Mouse (Mus musculus) lung, postnatal 36 days (tissue): ENCODE results near the gene Satb2.

Experiments
- DNase-seq: peaks from one replicate; pipeline ENCODE4 v3.0.0; 2022; ENCODE audit warnings: mixed read lengths

The Satb2 gene

DNA sequence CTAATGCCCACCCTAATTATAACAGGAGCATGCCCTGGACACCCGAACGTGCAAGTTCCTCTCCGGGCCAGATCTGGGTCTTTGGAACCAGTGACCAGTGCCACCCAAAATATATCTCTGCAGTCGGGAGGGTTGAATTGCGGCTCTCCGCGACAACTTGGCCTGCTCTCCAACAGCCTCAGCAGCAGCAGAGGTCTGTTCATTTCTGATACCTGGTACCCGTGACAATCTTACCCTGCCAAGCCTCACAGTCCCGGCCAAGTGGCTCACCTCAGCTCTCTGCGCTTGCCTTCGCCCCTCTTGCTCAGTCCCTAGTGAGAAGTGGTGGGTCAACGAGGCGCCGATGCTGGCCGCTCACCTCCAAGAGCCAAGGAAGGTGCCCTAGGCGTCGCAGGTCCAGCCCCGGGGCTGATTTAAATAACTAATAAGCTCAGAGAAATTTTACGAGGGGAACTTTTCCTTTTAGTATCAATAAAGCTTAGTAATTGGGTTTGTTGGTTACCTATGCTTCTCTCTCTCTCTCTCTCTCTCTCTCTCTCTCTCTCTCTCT, at the start of gene Satb2:
Gene Satb2, minus strand, starts transcription at position 500 of the 550 bp plus-strand sequence.
- no peak for DNase-seq

GRCm38 (mm10) chr1:57018941-57019340, 40.5 kb upstream of the Satb2 start:
- DNase-seq = no peak

DNA sequence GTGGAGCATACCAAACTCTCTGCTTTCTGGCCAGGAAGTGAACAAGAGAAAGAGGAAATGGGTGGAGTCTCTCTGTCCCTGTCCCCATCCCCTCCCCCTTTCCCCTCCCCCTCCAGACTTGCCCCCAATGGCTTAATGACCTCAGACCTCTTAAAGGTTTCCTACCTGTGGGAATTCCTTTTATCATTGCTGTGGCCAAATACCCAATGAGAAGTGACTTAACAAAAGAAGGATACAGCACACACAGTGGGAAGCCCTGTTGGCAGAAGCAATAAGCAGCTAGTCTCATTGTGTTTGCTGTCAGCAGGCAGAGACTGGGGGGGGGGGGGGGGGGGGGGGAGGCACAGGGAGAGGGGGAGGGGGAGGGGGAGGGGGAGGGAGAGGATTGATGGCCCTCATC, 35.4 kb upstream of the Satb2 start:
- no peak for DNase-seq

GRCm38 (mm10) chr1:57009171-57009570, 30.7 kb upstream of the Satb2 start:
- no peak for DNase-seq

- DNase-seq = no peak
Observed at GRCm38 (mm10) chr1:56995041-56995440, 16.6 kb upstream of the Satb2 start.

- DNase-seq = no peak
Observed at GRCm38 (mm10) chr1:56992310-56992709, 13.9 kb upstream of the Satb2 start.

GRCm38 (mm10) chr1:56991613-56992012, 13.2 kb upstream of the Satb2 start:
- DNase-seq = peak; percentile 55

- no peak for DNase-seq
Observed at GRCm38 (mm10) chr1:56984483-56984810, 6.0 kb upstream of the Satb2 start.

DNA sequence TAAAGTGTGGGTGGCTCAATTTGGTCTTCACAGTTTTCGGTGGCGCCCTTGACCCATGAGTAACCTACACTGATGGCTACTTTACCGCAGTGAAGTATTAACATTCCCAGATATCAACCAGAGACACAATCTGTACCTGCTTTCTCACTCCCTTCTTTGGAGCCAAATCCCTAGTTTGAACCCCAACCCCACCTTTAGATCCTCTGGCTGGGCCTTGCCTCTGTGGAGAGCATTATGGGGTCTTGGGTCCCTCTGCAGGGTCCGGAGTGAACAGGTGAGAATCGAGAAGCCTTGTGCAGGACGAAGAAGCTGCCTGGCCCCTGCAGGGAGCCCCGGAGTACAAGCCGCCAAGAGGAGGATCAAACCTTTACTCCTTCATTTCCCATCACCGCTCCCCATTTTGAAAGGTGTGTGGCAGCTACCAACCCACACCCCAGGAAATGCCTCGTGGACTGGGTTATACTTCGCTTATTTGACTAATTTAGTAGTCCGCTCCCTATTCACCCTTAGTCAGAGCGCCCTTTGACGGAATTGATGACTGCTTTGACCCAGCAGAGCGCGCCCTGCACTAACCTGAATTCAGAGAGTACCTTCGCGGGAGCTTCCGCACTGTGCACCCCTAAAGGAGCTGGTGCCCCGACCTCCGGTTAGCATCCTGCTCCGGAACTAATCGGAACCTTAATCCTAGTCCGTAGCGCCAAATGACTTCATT, 5.5 kb upstream of the Satb2 start:
- no peak for DNase-seq

GRCm38 (mm10) chr1:56983100-56983590, 4.7 kb upstream of the Satb2 start:
- DNase-seq = no peak

GRCm38 (mm10) chr1:56982631-56983030, 4.2 kb upstream of the Satb2 start:
- no peak for DNase-seq

DNA sequence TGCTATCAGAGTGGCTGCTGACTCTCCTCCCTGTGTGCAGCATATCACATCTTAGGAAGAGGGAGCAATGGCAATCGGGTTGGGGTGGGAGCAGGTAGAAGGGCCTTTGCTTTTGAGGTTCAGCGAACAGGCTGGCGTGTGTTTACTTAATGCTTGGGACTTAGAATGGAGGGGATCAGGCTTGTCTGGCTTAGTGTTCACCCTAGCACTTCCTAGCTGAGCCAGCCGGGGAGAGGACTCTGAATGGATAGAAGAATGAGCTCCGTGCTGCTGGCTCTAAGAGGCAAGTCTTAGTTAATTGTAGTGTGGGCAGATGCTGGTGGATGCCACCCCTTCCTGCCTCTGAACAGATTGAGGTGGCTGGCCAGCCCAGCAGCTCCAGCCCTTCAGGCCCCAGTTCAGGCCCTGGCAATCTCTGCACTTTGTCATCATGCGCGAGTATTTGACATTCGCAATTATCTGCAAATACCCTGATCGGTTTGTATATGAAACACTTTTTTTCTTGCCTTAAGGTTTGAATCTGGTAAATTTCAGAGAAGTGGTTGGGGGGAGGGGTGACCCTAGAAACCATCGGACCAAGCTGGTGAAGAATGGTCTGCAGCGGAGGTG, 3.6 kb upstream of the Satb2 start:
- DNase-seq = no peak

GRCm38 (mm10) chr1:56981508-56981907, 3.1 kb upstream of the Satb2 start:
- no peak for DNase-seq

DNA sequence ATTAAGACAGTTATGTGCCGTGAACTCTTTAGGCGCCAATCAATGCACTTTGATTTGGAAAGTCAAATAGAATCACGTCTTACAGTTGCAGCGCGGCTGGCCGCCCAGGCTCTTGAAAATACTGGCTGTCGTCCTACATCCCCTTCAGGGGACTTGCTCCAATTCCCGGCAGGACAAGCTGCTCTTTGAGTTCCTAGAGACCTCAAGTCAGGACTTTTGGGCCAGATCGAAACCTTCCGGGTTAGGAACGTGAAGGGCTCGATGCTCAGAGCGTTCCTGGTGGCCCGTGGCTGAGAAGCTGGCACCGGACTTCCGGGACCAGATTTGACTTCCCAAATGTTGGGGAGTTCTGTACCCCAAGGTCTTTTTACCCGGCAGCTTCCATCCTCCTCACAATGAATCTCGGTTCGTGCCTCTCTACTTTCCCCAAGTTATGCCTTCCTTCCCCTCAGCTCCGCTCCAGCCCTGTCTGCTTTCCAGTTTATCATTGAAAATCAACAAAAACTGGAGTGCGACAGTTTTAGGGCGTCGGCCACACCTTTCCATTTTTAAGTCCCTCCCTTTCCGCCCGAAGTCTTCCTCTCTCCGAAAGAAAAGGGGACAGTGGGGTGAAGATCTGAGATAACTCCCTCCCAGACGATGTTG, 2.3 kb upstream of the Satb2 start:
- no peak for DNase-seq

GRCm38 (mm10) chr1:56979531-56980395, 1.3 kb upstream of the Satb2 start:
- no peak for DNase-seq

DNA sequence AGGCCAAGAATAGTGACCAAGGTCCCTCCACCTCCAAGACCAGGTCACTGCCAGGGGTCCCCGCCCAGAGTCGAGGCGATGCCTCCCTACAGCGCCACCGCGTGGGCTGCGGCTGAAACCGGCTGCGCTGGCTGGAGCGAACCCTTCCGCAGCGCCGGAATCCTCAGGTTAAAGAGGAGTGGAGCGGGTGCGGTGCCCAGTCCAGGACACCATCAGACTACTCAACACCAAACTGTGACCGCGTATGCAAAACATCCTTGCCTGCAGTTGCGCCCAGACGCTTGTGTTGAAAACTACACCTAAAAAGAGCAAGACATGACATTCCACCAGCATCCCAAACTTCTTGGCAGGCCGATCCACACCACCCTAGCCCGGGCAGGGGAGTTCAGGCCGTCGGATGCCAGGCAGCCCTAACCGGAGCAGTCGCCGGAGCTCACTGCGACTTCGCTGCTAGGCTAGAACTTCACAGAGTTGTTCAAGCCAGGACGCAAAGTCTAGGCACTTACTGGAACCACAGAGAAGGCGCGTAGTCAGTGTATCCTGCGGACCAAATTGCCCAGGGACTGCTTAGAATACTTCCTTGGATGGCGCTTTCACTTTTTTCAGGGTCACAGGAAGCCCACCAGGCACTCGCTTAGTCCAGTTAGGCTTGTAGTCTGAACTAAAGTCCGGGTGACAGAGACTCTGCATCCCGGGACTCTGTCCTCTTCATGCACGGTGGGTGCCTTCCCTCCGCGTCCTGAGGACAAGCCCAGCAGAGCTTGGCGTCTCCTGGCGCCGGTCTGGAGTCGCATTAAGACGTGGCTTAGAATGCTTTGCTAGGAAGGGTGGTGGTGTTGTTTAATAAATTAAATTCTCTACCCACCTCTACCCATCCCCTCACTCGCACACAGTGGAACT, 999 bp downstream of the Satb2 start:
- peak; percentile 66 for DNase-seq

DNA sequence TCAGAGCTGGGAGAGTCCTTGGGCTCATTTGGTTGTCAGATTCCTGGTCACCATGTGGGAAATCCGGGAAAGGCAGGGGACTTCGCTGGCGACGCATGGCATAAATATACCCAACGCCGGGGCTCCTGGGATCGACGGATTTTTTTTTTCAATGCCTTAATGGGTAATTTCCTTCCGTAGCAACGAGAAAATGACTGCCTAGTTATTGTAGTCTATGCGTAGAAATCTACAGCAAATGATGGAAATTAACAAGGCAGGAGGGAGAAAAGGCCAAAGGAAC, 1.7 kb downstream of the Satb2 start:
- no peak for DNase-seq

GRCm38 (mm10) chr1:56976044-56976824, 2.2 kb downstream of the Satb2 start:
- DNase-seq = no peak

GRCm38 (mm10) chr1:56975546-56975945, 2.9 kb downstream of the Satb2 start:
- DNase-seq = no peak

DNA sequence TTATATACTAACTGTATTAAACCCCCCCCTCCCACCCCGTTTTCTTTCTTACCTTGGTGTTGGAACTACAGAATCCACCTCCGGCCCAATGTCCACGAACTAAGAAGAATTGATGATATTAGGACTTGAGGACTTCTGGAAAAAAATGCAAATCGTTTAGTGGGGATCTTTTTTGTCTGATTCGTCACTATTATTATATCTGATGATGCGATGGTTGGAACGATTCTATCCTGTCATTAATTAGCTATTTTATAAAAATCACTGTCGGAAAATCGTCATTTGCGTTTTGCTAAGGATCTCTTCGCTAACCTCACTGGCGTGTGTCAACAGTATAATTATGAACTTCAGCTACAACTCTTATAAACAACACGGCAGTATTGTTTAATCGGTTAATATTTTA, 4.3 kb downstream of the Satb2 start:
- DNase-seq = peak; percentile 5

- no peak for DNase-seq
Observed at GRCm38 (mm10) chr1:56973593-56973950, 4.9 kb downstream of the Satb2 start.
